Mouse (Mus musculus) thymus, adult 2 months (tissue): ENCODE results near the gene Celf1.
A peak's percentile ranks its signal among the peaks of the same experiment; 100 is the strongest.

Source experiments
- CTCF ChIP-seq: fragments of 200-500 bp; IDR thresholded peaks from 2 replicates; pipeline ENCODE4 v1.5.1; 2012; ENCODE audit warnings: mild to moderate bottlenecking, control low read depth, low read length, moderate library complexity, borderline replicate concordance; ENCODE audit not compliant: control insufficient read depth, poor library complexity, insufficient read depth; ENCODE audit errors: extremely low read depth
- POLR2A ChIP-seq: fragments of 200-500 bp; IDR thresholded peaks from 2 replicates; pipeline ENCODE4 v1.6.1; 2012; ENCODE audit warnings: mild to moderate bottlenecking, low read length, control low read depth, moderate library complexity; ENCODE audit not compliant: control insufficient read depth, poor library complexity, insufficient read depth; ENCODE audit errors: extremely low read depth

GRCm38 (mm10) chr2:90917999-90918698 is 22.0 kb upstream of the Celf1 start:
- TF ChIP-seq CTCF (no peak), POLR2A (0 out of 2 replicates have a peak, but pooled peaks have one; percentile 18)
